12 mouse cellular contexts compared by ENCODE assay signal in the genomic region with DNA sequence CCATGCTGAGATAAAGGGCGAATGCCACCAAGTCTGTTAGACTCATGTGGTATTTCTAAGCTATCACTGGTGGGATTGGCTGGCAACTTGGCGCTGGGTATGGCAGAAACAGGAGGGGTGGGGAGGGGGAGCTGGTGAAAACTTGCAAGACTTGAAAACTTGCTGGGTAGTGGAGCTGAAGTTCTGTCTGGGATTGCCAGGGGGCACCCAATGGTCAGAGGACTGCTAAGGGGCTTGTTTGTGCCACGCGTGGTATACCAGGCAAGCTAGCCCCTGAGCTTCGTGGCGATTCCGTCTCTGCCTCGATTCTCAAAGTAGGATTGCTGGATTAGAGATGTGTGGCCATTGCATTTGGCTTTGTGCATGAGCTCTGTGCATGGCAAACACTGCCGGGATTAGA. TPM values are rescaled to one million over a fixed set of nuclear protein-coding genes. Genes with fewer than 3 reads are reported as not detected.
DNase-seq lines count a peak whose midpoint lies in the region; ATAC-seq and TF ChIP-seq lines count a peak whose summit lies in the region.
"Had no signal": no experiment of that assay in that cellular context is flagged by ENCODE, and none has a peak within 500 bp of the region (broad histone marks: within the 10 kb centered on the region; RNA-seq: fewer than 3 reads in every experiment).

No protein-coding gene starts in this region.

- no peak overlapping the region for H3K9ac ChIP-seq in neural tube, embryonic 15.5 days (replicated peaks)
- H3K9ac ChIP-seq: forebrain, embryonic 13.5 days had no signal

- no peak overlapping the region for H3ac ChIP-seq in C2C12 (ENCODE audit: control insufficient read depth, insufficient read length, low read depth)

- H3K79me3 ChIP-seq in C2C12 (ENCODE audit: low read depth): no peaks in the 10 kb centered on the region

- peak; percentile 45 for DNase-seq in gastrocnemius, postnatal 10 days
- DNase-seq in gastrocnemius, postnatal 36 days: no peak
- peak in 1 of 2 experiments; percentile 39 for DNase-seq in left cerebral cortex, adult 2 months (ENCODE audit: extremely low spot score in 1 of 2, low spot score in 2 of 2)
- DNase-seq in left cerebral cortex, adult 8-10 months (ENCODE audit: low spot score in 2 of 2): no peak
- peak; percentile 40 for DNase-seq in MEL-GATA-1-ER (ENCODE audit: extremely low read depth, low read depth)
- no peak for DNase-seq in spleen, postnatal 36 days (ENCODE audit: low spot score in 2 of 2)
- DNase-seq: layer of hippocampus, postnatal 36 days; right cerebral cortex, adult 18-20 months had no signal

- H3K4me3 ChIP-seq in left cerebral cortex, adult 2 months: no peak overlapping the region
- H3K4me3 ChIP-seq in C2C12 (ENCODE audit: insufficient read depth, poor library complexity, severe bottlenecking): no peak overlapping the region
- no peak overlapping the region for H3K4me3 ChIP-seq in neural tube, embryonic 15.5 days (replicated peaks)
- H3K4me3 ChIP-seq: forebrain, embryonic 13.5 days had no signal

- no peaks in the 10 kb centered on the region for H3K9me3 ChIP-seq in neural tube, embryonic 15.5 days (replicated peaks)
- H3K9me3 ChIP-seq: forebrain, embryonic 13.5 days had no signal

- H3K27ac ChIP-seq in left cerebral cortex, adult 2 months: no peak overlapping the region
- H3K27ac ChIP-seq in neural tube, embryonic 15.5 days (replicated peaks): no peak overlapping the region
- H3K27ac ChIP-seq: forebrain, embryonic 13.5 days had no signal

- no peaks in the 10 kb centered on the region for H3K27me3 ChIP-seq in C2C12 (ENCODE audit: control insufficient read depth, insufficient read depth, insufficient read length)
- H3K27me3 ChIP-seq in neural tube, embryonic 15.5 days (replicated peaks): no peaks in the 10 kb centered on the region

- intact Hi-C loops in gastrocnemius, postnatal 36 days (cut with DNase I): loop anchor here (10.0 kb wide), 1 partner anchor 235 kb away; the partner anchor contains the start of gene Ceacam9
- intact Hi-C loops in left cerebral cortex, adult 2 months (cut with DNase I): loop anchor here (1.0 to 2.0 kb wide), 2 partner anchors 25 to 127 kb away; no protein-coding TSS in a partner anchor

- no peak overlapping the region for H3K4me2 ChIP-seq in neural tube, embryonic 15.5 days
- H3K4me2 ChIP-seq: forebrain, embryonic 13.5 days; liver, embryonic 11.5 days had no signal

- TF ChIP-seq CTCF in left cerebral cortex, adult 2 months (IDR thresholded peaks at IDR 0.05): peak; percentile 54
- TF ChIP-seq CTCF in C2C12 (IDR thresholded peaks at IDR 0.05; ENCODE audit: control insufficient read depth, insufficient read depth, insufficient read length): peak; percentile 55

- no peaks in the 10 kb centered on the region for H3K36me3 ChIP-seq in C2C12 (ENCODE audit: control insufficient read depth, insufficient read depth)
- no peaks in the 10 kb centered on the region for H3K36me3 ChIP-seq in neural tube, embryonic 15.5 days

- WGBS in neural tube, embryonic 15.5 days: 88% methylated on average over 9 of the region's 9 CpGs

- H3K4me1 ChIP-seq in neural tube, embryonic 15.5 days: no peaks in the 10 kb centered on the region
- H3K4me1 ChIP-seq: forebrain, embryonic 13.5 days had no signal

- no peaks in the 10 kb centered on the region for H3K79me2 ChIP-seq in C2C12 (ENCODE audit: control insufficient read depth, insufficient read depth)

- no peak for ATAC-seq in neural tube, embryonic 15.5 days (ENCODE audit: low FRiP score)
- ATAC-seq: forebrain, embryonic 13.5 days had no signal

TF ChIP-seq in C2C12, 6 proteins besides CTCF, POLR2A, EP300 and RAD21:
- TF ChIP-seq MYOG (IDR thresholded peaks at IDR 0.05; ENCODE audit: control insufficient read depth, extremely low read depth, insufficient read length): no peak
- no peak for TF ChIP-seq MAX (IDR thresholded peaks at IDR 0.05)
- TF ChIP-seq USF1 (IDR thresholded peaks at IDR 0.05; ENCODE audit: low read depth): no peak
- TF ChIP-seq MYOD1 (IDR thresholded peaks at IDR 0.05; ENCODE audit: control insufficient read depth, insufficient read length, low read depth): no peak
- no peak for TF ChIP-seq CEBPB (IDR thresholded peaks at IDR 0.05; ENCODE audit: low read depth)
- TF ChIP-seq FOSL1 (IDR thresholded peaks at IDR 0.05; ENCODE audit: insufficient read depth, low read length, poor library complexity, severe bottlenecking): no peak

RNA-seq across cellular contexts. Expression of gene Npas1, which starts 12.4 kb away (rescaled TPM):
- not detected for total RNA-seq in gastrocnemius, postnatal 10 days (2021)
- total RNA-seq in gastrocnemius, postnatal 36 days (2021): not detected
- 10 to 100 TPM; 10.2 to 11.5 TPM for total RNA-seq in left cerebral cortex, adult 2 months (2021)
- 10 to 100 TPM in 2 of 4 experiments, 1 to 10 TPM in 2; 8.8 to 10.4 (median 9.9) TPM for total RNA-seq in left cerebral cortex, adult 8-10 months (2022)
- 0.18 TPM for polyA plus RNA-seq in C2C12 (2012; fragmentation: generic; extraction: Trizol)
- polyA plus RNA-seq in neural tube, embryonic 15.5 days (2015; fragmentation: Nextera tagmentation; extraction: Ambion mirVana): 3.6 and 3.8 TPM in 2 replicates

RNA-seq across cellular contexts. Expression of gene Tmem160, which starts 37.4 kb away (rescaled TPM):
- total RNA-seq in gastrocnemius, postnatal 10 days (2021): 10 to 100 TPM; 18.8 to 18.9 TPM
- total RNA-seq in gastrocnemius, postnatal 36 days (2021): 10 to 100 TPM; 35.6 to 42.6 TPM
- 10 to 100 TPM; 68.0 to 69.0 TPM for total RNA-seq in left cerebral cortex, adult 2 months (2021)
- 10 to 100 TPM; 53.3 to 81.3 (median 69.6) TPM for total RNA-seq in left cerebral cortex, adult 8-10 months (2022)
- 81.7 TPM for polyA plus RNA-seq in C2C12 (2012; fragmentation: generic; extraction: Trizol)
- 66.4 and 72.3 TPM in 2 replicates for polyA plus RNA-seq in neural tube, embryonic 15.5 days (2015; fragmentation: Nextera tagmentation; extraction: Ambion mirVana)

Comparison
In these comparisons a context has a peak if more than half of its experiments do, and no peak if none do; other contexts are left out.
1. DNase-seq: peak in gastrocnemius, postnatal 10 days (single experiment) and MEL-GATA-1-ER (single experiment); none in gastrocnemius, postnatal 36 days (0 of 2), left cerebral cortex, adult 8-10 months (0 of 2) and spleen, postnatal 36 days (0 of 2).
2. RNA of gene Npas1, which starts 12.4 kb away (total RNA-seq): 10.2 to 11.5 TPM in left cerebral cortex, adult 2 months and 8.8 to 10.4 TPM in left cerebral cortex, adult 8-10 months; not detected in gastrocnemius, postnatal 10 days and not detected in gastrocnemius, postnatal 36 days; every median in the first group is over 4 times any median in the second.